Mouse (Mus musculus) monocyte, adult 59 days (primary cell): Measurements from ENCODE around the gene Lamc2. TPM values are rescaled to one million over a fixed set of nuclear protein-coding genes. Genes with fewer than 3 reads are reported as not detected.

Experiments used
- total RNA-seq, 2 experiments: library from RNA; stranded (reverse); gene quantifications; one replicate each; pipeline ENCODE4 v1.2.4; 2023

Gene Lamc2
- total RNA-seq: not detected

GRCm38 (mm10) chr1:153185828-153186803 is at the start of gene Lamc2:
Gene Lamc2, minus strand, starts transcription at chr1:153186447.

Other genes with a start within 250 kb of the Lamc2 start
- not detected for gene Nmnat2, start 231.5 kb downstream of the Lamc2 start, total RNA-seq
- 1 to 10 TPM; 1.1 TPM for gene Lamc1, start 146.3 kb upstream of the Lamc2 start, total RNA-seq
- gene Shcbp1l, start 238.7 kb upstream of the Lamc2 start, total RNA-seq: under 1 TPM; 0.29 to 0.94 TPM